Mouse (Mus musculus): ENCODE measurements at regions not wholly inside any gene's neighbourhood (a gene's known extent, or its start where the extent isn't known, plus 50 kb on each side); places are given as distances from the start of the nearest gene placed in this dataset.

- TF ChIP-seq CTCF (IDR thresholded peaks at IDR 0.05; ENCODE audit: insufficient read depth, low read depth, low read length) (no peak), POLR2A (IDR thresholded peaks at IDR 0.05; ENCODE audit: insufficient read depth, low read depth, low read length) (no peak)
Observed at GRCm38 (mm10) chr7:72774031-72774770, 467.8 kb upstream of the Mctp2 start.
